Comparison of ENCODE assay signal across 15 mouse cellular contexts in genomic region chr10:91142654-91143191, GRCm38 (mm10). TPM values are rescaled to one million over a fixed set of nuclear protein-coding genes. Genes with fewer than 3 reads are reported as not detected.
DNase-seq lines count a peak whose midpoint lies in the region; ATAC-seq and TF ChIP-seq lines count a peak whose summit lies in the region.
"Had no signal": no experiment of that assay in that cellular context is flagged by ENCODE, and none has a peak within 500 bp of the region (broad histone marks: within the 10 kb centered on the region; RNA-seq: fewer than 3 reads in every experiment).

No protein-coding gene starts in this region.

- H3K4me3 ChIP-seq in lung, embryonic 14.5 days (ENCODE audit: low read depth, low read length), result no peak overlapping the region
- H3K4me3 ChIP-seq in small intestine, adult 2 months (ENCODE audit: low read depth, low read length), result no peak overlapping the region
- no peak overlapping the region for H3K4me3 ChIP-seq in forebrain, postnatal 0 days (ENCODE audit: low read depth, low read length)
- H3K4me3 ChIP-seq: forebrain, embryonic 15.5 days; heart, embryonic 15.5 days; left cerebral cortex, adult 2 months had no signal

- TF ChIP-seq POLR2A in small intestine, adult 2 months (IDR thresholded peaks at IDR 0.05; ENCODE audit: low read depth, low read length), result no peak

- no peak overlapping the region for H3K9ac ChIP-seq in lung, embryonic 14.5 days
- H3K9ac ChIP-seq in forebrain, postnatal 0 days, result no peak overlapping the region
- H3K9ac ChIP-seq: forebrain, embryonic 15.5 days; heart, embryonic 15.5 days had no signal

- peak; percentile 27; the same call in 1 of the 2 replicates for TF ChIP-seq CTCF in lung, embryonic 14.5 days (IDR thresholded peaks at IDR 0.05; ENCODE audit: low read depth)
- TF ChIP-seq CTCF in small intestine, adult 2 months (IDR thresholded peaks at IDR 0.05; ENCODE audit: extremely low read depth, insufficient read length, insufficient replicate concordance, low read depth, low read length), result peak; percentile 7; the same call in 1 of the 2 replicates
- TF ChIP-seq CTCF in forebrain, postnatal 0 days (IDR thresholded peaks at IDR 0.05; ENCODE audit: low read depth), result no peak

- peaks cover 31% of the 10 kb centered on the region for H3K36me3 ChIP-seq in lung, embryonic 14.5 days (ENCODE audit: insufficient read depth)
- peaks cover 7% of the 10 kb centered on the region; the same call in 1 of the 2 replicates for H3K36me3 ChIP-seq in small intestine, adult 2 months (ENCODE audit: control insufficient read depth, insufficient read depth, low read length)
- H3K36me3 ChIP-seq in forebrain, postnatal 0 days (ENCODE audit: insufficient read depth), result peaks cover 16% of the 10 kb centered on the region; the same call in 1 of the 2 replicates

- H3K4me2 ChIP-seq in lung, embryonic 14.5 days, result no peak overlapping the region
- H3K4me2 ChIP-seq in forebrain, postnatal 0 days (ENCODE audit: low read depth), result no peak overlapping the region
- H3K4me2 ChIP-seq: forebrain, embryonic 15.5 days; heart, embryonic 15.5 days had no signal

- no peaks in the 10 kb centered on the region for H3K9me3 ChIP-seq in lung, embryonic 14.5 days (ENCODE audit: low read depth, low read length)
- no peaks in the 10 kb centered on the region for H3K9me3 ChIP-seq in forebrain, postnatal 0 days (ENCODE audit: low read length)
- H3K9me3 ChIP-seq: forebrain, embryonic 15.5 days; G1E; heart, embryonic 15.5 days had no signal

- 73% methylated on average over 10 of the region's 10 CpGs for WGBS in lung, embryonic 14.5 days
- WGBS in small intestine, adult 2 months, result 59% methylated on average over 10 of the region's 10 CpGs
- 74% methylated on average over 10 of the region's 10 CpGs for WGBS in forebrain, postnatal 0 days

- H3K4me1 ChIP-seq in lung, embryonic 14.5 days (ENCODE audit: insufficient read depth), result no peaks in the 10 kb centered on the region
- H3K4me1 ChIP-seq in small intestine, adult 2 months (ENCODE audit: control insufficient read depth, insufficient read depth, insufficient read length, low read length), result peaks cover 14% of the 10 kb centered on the region; the same call in 1 of the 2 replicates
- no peaks in the 10 kb centered on the region for H3K4me1 ChIP-seq in forebrain, postnatal 0 days (ENCODE audit: insufficient read depth)
- H3K4me1 ChIP-seq: forebrain, embryonic 15.5 days had no signal

- no peak overlapping the region for H3K27ac ChIP-seq in lung, embryonic 14.5 days (ENCODE audit: low read depth)
- no peak overlapping the region for H3K27ac ChIP-seq in small intestine, adult 2 months (ENCODE audit: insufficient read depth, low read depth, low read length)
- H3K27ac ChIP-seq in forebrain, postnatal 0 days (ENCODE audit: low read depth, low read length), result no peak overlapping the region
- H3K27ac ChIP-seq: forebrain, embryonic 15.5 days; heart, embryonic 15.5 days; left cerebral cortex, adult 2 months had no signal

- DNase-seq in lung, embryonic 14.5 days, result no peak
- DNase-seq in lung, postnatal 4 days, result no peak
- DNase-seq in T-cell, adult 2 months (ENCODE audit: low spot score), result peak; percentile 15
- DNase-seq in forebrain, postnatal 0 days, result no peak
- no peak for DNase-seq in urinary bladder, adult 2 months (ENCODE audit: low spot score)
- DNase-seq: cerebellum, postnatal 25 days; gastrocnemius, postnatal 14 days; lung, postnatal 36 days; thymus, postnatal 36 days had no signal

- H3K27me3 ChIP-seq in lung, embryonic 14.5 days (ENCODE audit: insufficient read depth, low read length), result no peaks in the 10 kb centered on the region
- H3K27me3 ChIP-seq in small intestine, adult 2 months (ENCODE audit: control insufficient read depth, insufficient read depth, low read length), result no peaks in the 10 kb centered on the region
- no peaks in the 10 kb centered on the region for H3K27me3 ChIP-seq in forebrain, postnatal 0 days (ENCODE audit: insufficient read depth, low read length)
- H3K27me3 ChIP-seq: forebrain, embryonic 15.5 days; heart, embryonic 15.5 days had no signal

- no peak for ATAC-seq in lung, embryonic 14.5 days (ENCODE audit: insufficient read depth)
- peak; percentile 46 to 65 for ATAC-seq in hematopoietic stem cell, adult 5-6 weeks (replicated peaks in 1 of 2; ENCODE audit: insufficient read depth in 1 of 2, low FRiP score in 2 of 2, low TSS enrichment in 1 of 2, low read depth in 1 of 2, poor library complexity in 2 of 2, severe bottlenecking in 2 of 2)
- no peak for ATAC-seq in forebrain, postnatal 0 days

RNA-seq across cellular contexts. Expression of gene Slc25a3, which starts 18.9 kb away (rescaled TPM):
- 470 and 474 TPM in 2 replicates for polyA plus RNA-seq in lung, embryonic 14.5 days (2014; fragmentation: Nextera tagmentation; extraction: Ambion mirVana)
- 243 and 260 TPM in 2 replicates for total RNA-seq in hematopoietic stem cell, adult 5-6 weeks (2017)
- polyA plus RNA-seq in small intestine, adult 2 months (2012; rRNA removed), result 486 and 781 TPM in 2 replicates
- total RNA-seq in forebrain, postnatal 0 days (2014; rRNA removed), result 321 and 336 TPM in 2 replicates
- 529 and 607 TPM in 2 replicates for polyA plus RNA-seq in forebrain, postnatal 0 days (2015; fragmentation: Nextera tagmentation; extraction: Ambion mirVana)
- 529 and 576 TPM in 2 replicates for polyA plus RNA-seq in urinary bladder, adult 2 months (2012; rRNA removed)

RNA-seq across cellular contexts. Expression of gene Tmpo, which starts 38.4 kb away (rescaled TPM):
- polyA plus RNA-seq in lung, embryonic 14.5 days (2014; fragmentation: Nextera tagmentation; extraction: Ambion mirVana), result 317 and 337 TPM in 2 replicates
- 447 and 595 TPM in 2 replicates for total RNA-seq in hematopoietic stem cell, adult 5-6 weeks (2017)
- polyA plus RNA-seq in small intestine, adult 2 months (2012; rRNA removed), result 18.5 and 29.0 TPM in 2 replicates
- total RNA-seq in forebrain, postnatal 0 days (2014; rRNA removed), result 126 and 149 TPM in 2 replicates
- 61.3 and 62.8 TPM in 2 replicates for polyA plus RNA-seq in forebrain, postnatal 0 days (2015; fragmentation: Nextera tagmentation; extraction: Ambion mirVana)
- polyA plus RNA-seq in urinary bladder, adult 2 months (2012; rRNA removed), result 66.1 and 77.0 TPM in 2 replicates

RNA-seq across cellular contexts. Expression of gene Ikbip, which starts 60.0 kb away (rescaled TPM):
- 48.8 and 51.4 TPM in 2 replicates for polyA plus RNA-seq in lung, embryonic 14.5 days (2014; fragmentation: Nextera tagmentation; extraction: Ambion mirVana)
- 25.9 and 33.6 TPM in 2 replicates for total RNA-seq in hematopoietic stem cell, adult 5-6 weeks (2017)
- 0.67 and 0.85 TPM in 2 replicates for polyA plus RNA-seq in small intestine, adult 2 months (2012; rRNA removed)
- total RNA-seq in forebrain, postnatal 0 days (2014; rRNA removed), result 13.1 and 16.3 TPM in 2 replicates
- polyA plus RNA-seq in forebrain, postnatal 0 days (2015; fragmentation: Nextera tagmentation; extraction: Ambion mirVana), result 8.6 and 13.2 TPM in 2 replicates
- 42.1 and 42.5 TPM in 2 replicates for polyA plus RNA-seq in urinary bladder, adult 2 months (2012; rRNA removed)

Comparison
In these comparisons a context has a peak if more than half of its experiments do, and no peak if none do; other contexts are left out.
1. ATAC-seq: peak in hematopoietic stem cell, adult 5-6 weeks (2 of 2); none in lung, embryonic 14.5 days (single experiment) and forebrain, postnatal 0 days (single experiment).